Mouse (Mus musculus): ENCODE data around the gene Srrm4. TPM values are rescaled to one million over a fixed set of nuclear protein-coding genes. Genes with fewer than 3 reads are reported as not detected.

Gene Srrm4
- total RNA-seq (2014; fragmentation: Nextera tagmentation) (not detected in 2 replicates), total RNA-seq (2017) (not detected in 2 replicates)

GRCm38 (mm10) chr5:116591346-116592048, at the start of gene Srrm4:
Srrm4 (minus strand) TSS chr5:116591817.
- peak; percentile 44; the same call in 1 of the 2 replicates for ATAC-seq (replicated peaks; ENCODE audit: low FRiP score, low TSS enrichment, poor library complexity, severe bottlenecking)

- 0 out of 2 replicates have a peak, but pooled peaks have one; percentile 50 for ATAC-seq (replicated peaks; ENCODE audit: low FRiP score, low TSS enrichment, poor library complexity, severe bottlenecking)
Observed at GRCm38 (mm10) chr5:116592801-116593430, 1.3 kb upstream of the Srrm4 start.

GRCm38 (mm10) chr5:116592049-116592800, 608 bp upstream of the Srrm4 start:
- no peak for ATAC-seq (replicated peaks; ENCODE audit: low FRiP score, low TSS enrichment, poor library complexity, severe bottlenecking)

DNA sequence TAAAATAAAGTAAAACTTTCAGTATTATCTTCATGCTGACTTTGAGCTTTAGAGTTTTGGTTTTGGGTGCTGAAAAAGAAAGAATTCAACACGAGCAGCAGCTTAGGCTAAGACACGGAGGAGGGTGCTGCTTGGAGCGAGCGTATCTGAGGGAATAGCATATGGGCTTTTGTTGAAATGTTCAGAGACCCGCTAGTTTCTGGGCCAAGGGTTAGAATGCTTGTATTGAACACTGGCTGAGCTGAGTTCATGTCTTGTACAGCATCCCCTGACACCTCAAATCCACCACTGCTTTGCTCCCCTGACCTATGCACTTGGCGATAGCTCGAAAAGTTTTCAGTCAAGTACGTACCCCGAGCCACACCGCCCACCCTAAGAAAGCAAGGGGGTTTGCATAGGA, 919 bp downstream of the Srrm4 start:
- no peak for ATAC-seq (replicated peaks; ENCODE audit: low FRiP score, low TSS enrichment, poor library complexity, severe bottlenecking)

GRCm38 (mm10) chr5:116589631-116590030, 2.0 kb downstream of the Srrm4 start:
- ATAC-seq (replicated peaks; ENCODE audit: low FRiP score, low TSS enrichment, poor library complexity, severe bottlenecking) = no peak

- no peak for ATAC-seq (replicated peaks; ENCODE audit: low FRiP score, low TSS enrichment, poor library complexity, severe bottlenecking)
Observed at GRCm38 (mm10) chr5:116588836-116589235, 2.8 kb downstream of the Srrm4 start.

DNA sequence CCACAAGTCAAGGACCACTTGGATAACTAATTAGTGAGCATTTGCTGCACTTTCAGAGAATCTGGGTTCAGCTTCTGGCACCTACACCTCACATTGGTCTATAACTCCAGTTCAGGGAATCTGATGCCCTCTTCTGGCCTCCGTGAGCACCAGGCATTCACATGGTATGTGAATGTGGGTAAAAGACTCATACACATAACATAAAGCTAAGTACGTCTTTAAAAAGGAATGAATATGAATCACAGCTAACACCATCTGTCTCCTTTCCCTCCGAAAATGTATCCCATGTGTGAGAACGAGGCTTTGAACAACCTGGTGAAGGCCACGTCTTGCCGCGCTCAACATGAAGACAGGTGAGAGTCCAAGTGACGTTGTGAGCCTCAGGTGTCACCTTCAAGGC, 12.1 kb downstream of the Srrm4 start:
- no peak for ATAC-seq (replicated peaks; ENCODE audit: low FRiP score, low TSS enrichment, poor library complexity, severe bottlenecking)

DNA sequence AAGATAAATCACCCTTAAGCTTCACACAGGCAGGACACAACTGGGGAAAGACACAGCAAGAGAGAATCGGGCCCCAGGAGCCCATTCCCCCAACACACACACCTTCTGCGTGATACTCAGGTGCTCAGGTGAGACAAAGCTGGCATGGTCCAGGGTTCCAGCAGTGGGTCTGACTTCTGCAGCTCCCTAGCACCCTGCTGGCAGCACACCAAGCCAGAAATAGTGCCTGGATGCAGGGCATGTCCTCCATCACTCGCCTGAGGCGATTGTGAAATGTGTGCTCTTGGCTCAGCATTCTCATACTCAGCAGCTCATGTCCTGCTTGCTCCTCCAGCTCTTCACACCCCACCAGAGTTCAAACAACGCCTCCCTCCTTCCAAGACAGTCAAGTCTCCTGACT, 14.5 kb downstream of the Srrm4 start:
- ATAC-seq (replicated peaks; ENCODE audit: low FRiP score, low TSS enrichment, poor library complexity, severe bottlenecking) = no peak

- ATAC-seq (replicated peaks; ENCODE audit: low FRiP score, low TSS enrichment, poor library complexity, severe bottlenecking) = no peak
Observed at GRCm38 (mm10) chr5:116573307-116573706, 18.3 kb downstream of the Srrm4 start.

DNA sequence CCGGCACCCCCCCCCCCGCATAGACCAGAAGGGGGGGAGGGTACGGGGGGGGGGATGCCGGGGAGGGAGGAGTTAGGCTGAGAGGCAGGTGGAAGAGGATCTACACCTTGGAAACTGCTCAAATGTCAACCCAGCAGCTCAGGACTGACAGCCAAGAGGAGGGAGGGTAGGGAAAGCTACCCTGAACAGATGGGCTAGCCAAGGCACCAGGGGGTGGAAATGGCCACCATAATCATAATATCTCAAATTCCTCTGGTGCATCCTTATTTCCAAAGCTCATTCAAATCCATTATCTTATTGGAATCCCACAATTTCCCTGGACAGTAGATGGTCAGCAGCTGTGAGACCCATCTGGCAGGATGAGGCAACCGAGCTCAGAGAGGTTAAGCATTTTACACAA, 19.7 kb downstream of the Srrm4 start:
- ATAC-seq (replicated peaks; ENCODE audit: low FRiP score, low TSS enrichment, poor library complexity, severe bottlenecking) = no peak

DNA sequence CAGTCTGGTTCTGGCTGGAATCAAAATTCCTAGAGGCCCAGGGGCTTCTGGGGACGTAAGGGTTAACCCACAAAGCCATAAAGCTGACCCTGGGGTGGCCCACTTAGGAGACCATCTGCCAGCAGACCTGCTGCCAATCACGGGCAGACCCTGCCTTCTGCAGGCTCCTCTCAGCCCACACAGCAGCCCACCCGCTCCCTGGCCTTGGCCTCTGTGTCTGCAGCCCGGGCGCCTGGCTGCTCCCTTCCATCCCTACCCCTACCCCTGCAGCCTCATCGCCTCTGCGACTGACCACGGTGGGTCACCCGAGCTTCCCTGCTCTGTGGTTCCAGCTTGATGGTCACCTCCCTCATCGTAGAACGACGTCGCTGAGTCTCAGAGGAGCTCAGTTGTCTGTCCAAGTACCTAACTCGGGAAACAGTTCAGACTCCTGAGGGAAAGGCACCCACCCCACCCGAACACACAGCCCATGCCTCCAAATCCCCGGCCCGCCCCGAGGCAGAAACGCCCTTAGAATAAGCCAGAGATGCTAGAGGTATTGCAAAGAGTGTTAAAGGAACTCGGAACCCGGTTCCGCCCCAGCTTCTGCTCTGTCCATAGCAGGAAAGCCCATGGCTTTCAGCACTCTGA, 20.3 kb downstream of the Srrm4 start:
- ATAC-seq (replicated peaks; ENCODE audit: low FRiP score, low TSS enrichment, poor library complexity, severe bottlenecking) = no peak

GRCm38 (mm10) chr5:116570566-116570965, 21.1 kb downstream of the Srrm4 start:
- ATAC-seq (replicated peaks; ENCODE audit: low FRiP score, low TSS enrichment, poor library complexity, severe bottlenecking) = no peak

DNA sequence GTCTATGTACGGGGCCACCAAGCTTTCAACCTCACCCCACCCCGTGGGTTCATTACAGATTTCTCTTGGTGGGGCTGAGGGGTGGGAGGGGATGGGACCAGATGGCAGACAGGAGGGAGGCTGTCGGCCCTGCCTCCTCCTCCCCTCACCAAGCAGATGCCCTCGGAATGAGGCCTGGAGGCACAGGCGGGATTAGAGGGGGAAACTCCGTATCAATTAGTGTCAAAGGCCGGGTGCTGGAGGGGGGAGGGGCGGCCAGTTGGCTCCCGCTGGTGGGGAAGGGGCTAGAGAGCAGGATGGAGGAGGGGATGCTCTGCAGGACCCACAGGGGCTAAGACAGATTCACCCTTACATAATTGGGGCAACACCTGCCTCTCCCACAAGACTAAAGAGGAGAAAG, 22.0 kb downstream of the Srrm4 start:
- no peak for ATAC-seq (replicated peaks; ENCODE audit: low FRiP score, low TSS enrichment, poor library complexity, severe bottlenecking)

- ATAC-seq (replicated peaks; ENCODE audit: low FRiP score, low TSS enrichment, poor library complexity, severe bottlenecking) = no peak
Observed at GRCm38 (mm10) chr5:116568050-116568449, 23.6 kb downstream of the Srrm4 start.

GRCm38 (mm10) chr5:116567298-116567697, 24.3 kb downstream of the Srrm4 start:
- no peak for ATAC-seq (replicated peaks; ENCODE audit: low FRiP score, low TSS enrichment, poor library complexity, severe bottlenecking)

GRCm38 (mm10) chr5:116566385-116567045, 25.1 kb downstream of the Srrm4 start:
- ATAC-seq (replicated peaks; ENCODE audit: low FRiP score, low TSS enrichment, poor library complexity, severe bottlenecking) = no peak

- no peak for ATAC-seq (replicated peaks; ENCODE audit: low FRiP score, low TSS enrichment, poor library complexity, severe bottlenecking)
Observed at GRCm38 (mm10) chr5:116565573-116565972, 26.0 kb downstream of the Srrm4 start.

GRCm38 (mm10) chr5:116564391-116564790, 27.2 kb downstream of the Srrm4 start:
- no peak for ATAC-seq (replicated peaks; ENCODE audit: low FRiP score, low TSS enrichment, poor library complexity, severe bottlenecking)

DNA sequence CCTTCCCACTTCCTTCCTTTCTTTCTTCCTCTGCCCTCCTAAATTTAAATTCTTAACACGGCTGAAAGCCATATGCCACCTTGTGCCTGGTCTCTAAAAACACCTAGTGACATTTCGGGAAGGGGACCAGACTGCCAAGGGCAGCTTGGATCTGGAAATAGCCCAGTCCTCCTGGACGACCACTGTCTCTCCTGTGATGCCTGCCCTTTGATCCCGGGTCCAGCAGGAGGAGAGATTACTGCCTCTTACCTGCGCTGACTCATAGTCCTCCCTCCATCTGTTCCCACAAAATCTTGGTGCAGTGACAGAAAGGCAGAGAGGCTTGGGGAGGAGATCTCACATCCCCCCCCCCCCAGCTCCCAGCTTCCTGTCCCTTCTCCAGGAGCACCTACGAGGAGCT, 27.9 kb downstream of the Srrm4 start:
- no peak for ATAC-seq (replicated peaks; ENCODE audit: low FRiP score, low TSS enrichment, poor library complexity, severe bottlenecking)

All from megakaryocyte-erythroid progenitor cell, adult 5-6 weeks (primary cell).